Mouse (Mus musculus) layer of hippocampus, adult 8-10 months (tissue): ENCODE results near the gene Lgals4. TPM values are rescaled to one million over a fixed set of nuclear protein-coding genes. Genes with fewer than 3 reads are reported as not detected.

Experiments used
- total RNA-seq, 4 experiments: library from RNA; stranded (reverse); gene quantifications; 2 replicates each; pipeline ENCODE4 v1.2.4; 2022

Gene Lgals4
- total RNA-seq, 4 experiments from 2014 or later, result 2.4 to 6.9 (median 4.9) TPM

Other genes starting within 250 kb of the Lgals4 start
- gene Samd4b, start 235.7 kb upstream of the Lgals4 start, total RNA-seq, result 10 to 100 TPM; 62.6 to 73.9 (median 66.2) TPM
- 10 to 100 TPM; 12.2 to 14.2 (median 13.1) TPM for gene Pak4, start 235.7 kb upstream of the Lgals4 start, total RNA-seq
- 1 to 10 TPM; 2.2 to 3.8 (median 2.4) TPM for gene Acp7, start 202.5 kb upstream of the Lgals4 start, total RNA-seq
- 10 to 100 TPM; 16.1 to 30.5 (median 22.7) TPM for gene Fbxo27, start 141.0 kb upstream of the Lgals4 start, total RNA-seq
- 1 to 10 TPM in 3 of 4 experiments, under 1 TPM in 1; 0.74 to 2.0 (median 1.8) TPM for gene Fbxo17, start 117.0 kb upstream of the Lgals4 start, total RNA-seq
- gene Mrps12, start 92.0 kb upstream of the Lgals4 start, total RNA-seq, result 10 to 100 TPM; 51.7 to 65.6 (median 53.9) TPM
- 10 to 100 TPM; 11.2 to 13.9 (median 12.0) TPM for gene Sars2, start 91.9 kb upstream of the Lgals4 start, total RNA-seq
- 1 to 10 TPM in 2 of 4 experiments, under 1 TPM in 2; 0.32 to 1.4 (median 0.87) TPM for gene Ccer2, start 77.7 kb upstream of the Lgals4 start, total RNA-seq
- gene Sirt2, start 67.1 kb upstream of the Lgals4 start, total RNA-seq, result 100 to 1,000 TPM; 129 to 157 (median 142) TPM
- 10 to 100 TPM; 23.0 to 25.5 (median 24.7) TPM for gene Nfkbib, start 66.3 kb upstream of the Lgals4 start, total RNA-seq
- 1 to 10 TPM; 2.5 to 5.3 (median 3.8) TPM for gene Rinl, start 44.9 kb upstream of the Lgals4 start, total RNA-seq
- 100 to 1,000 TPM; 403 to 453 (median 434) TPM for gene Hnrnpl, start 25.3 kb upstream of the Lgals4 start, total RNA-seq
- 10 to 100 TPM; 64.2 to 77.6 (median 67.7) TPM for gene Ech1, start 8.6 kb upstream of the Lgals4 start, total RNA-seq
- not detected for gene Lgals7, start 30.0 kb downstream of the Lgals4 start, total RNA-seq
- gene Capn12, start 47.6 kb downstream of the Lgals4 start, total RNA-seq, result under 1 TPM; 0.25 to 0.61 (median 0.41) TPM
- gene Actn4, start 128.5 kb downstream of the Lgals4 start, total RNA-seq, result 100 to 1,000 TPM; 136 to 138 (median 137) TPM
- gene Eif3k, start 148.0 kb downstream of the Lgals4 start, total RNA-seq, result 100 to 1,000 TPM; 182 to 214 (median 197) TPM
- gene Map4k1, start 148.2 kb downstream of the Lgals4 start, total RNA-seq, result 1 to 10 TPM; 1.3 to 3.5 (median 1.7) TPM